Mouse (Mus musculus) yolk sac, embryonic 10.5 days (tissue): ENCODE data around the gene Stxbp1.

ENCODE experiments used
- DNase-seq: peaks from one replicate; pipeline ENCODE4 v3.0.0-alpha.2; 2017; ENCODE audit warnings: low spot score

Stxbp1 gene

GRCm38 (mm10) chr2:32752181-32752580 is 94.9 kb downstream of the Stxbp1 start:
- DNase-seq = no peak

- no peak for DNase-seq
Measured at GRCm38 (mm10) chr2:32751665-32752033, 95.4 kb downstream of the Stxbp1 start.

GRCm38 (mm10) chr2:32750887-32751664 is 96.0 kb downstream of the Stxbp1 start:
- DNase-seq = peak; percentile 90

GRCm38 (mm10) chr2:32750199-32750598 is 96.8 kb downstream of the Stxbp1 start:
- DNase-seq = no peak

DNA sequence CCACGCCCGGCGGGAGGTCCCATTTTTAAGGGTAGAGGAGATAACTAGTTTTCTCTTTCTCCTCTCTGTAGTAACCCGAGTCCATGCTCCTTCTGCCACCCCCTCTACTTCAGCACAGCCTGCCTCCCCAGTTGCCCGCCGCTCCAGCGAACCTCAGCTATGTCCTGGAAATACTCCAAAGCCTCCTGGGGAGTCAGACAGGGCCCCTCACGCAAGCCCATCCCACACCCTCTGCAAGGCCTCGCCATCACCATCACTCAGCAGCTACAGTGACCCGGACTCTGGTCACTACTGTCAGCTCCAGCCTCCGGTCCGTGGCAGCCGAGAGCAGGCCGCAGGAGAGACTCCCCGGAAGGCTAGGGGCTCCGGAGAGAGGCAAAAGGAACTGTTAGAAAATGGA is 98.0 kb downstream of the Stxbp1 start:
- no peak for DNase-seq

DNA sequence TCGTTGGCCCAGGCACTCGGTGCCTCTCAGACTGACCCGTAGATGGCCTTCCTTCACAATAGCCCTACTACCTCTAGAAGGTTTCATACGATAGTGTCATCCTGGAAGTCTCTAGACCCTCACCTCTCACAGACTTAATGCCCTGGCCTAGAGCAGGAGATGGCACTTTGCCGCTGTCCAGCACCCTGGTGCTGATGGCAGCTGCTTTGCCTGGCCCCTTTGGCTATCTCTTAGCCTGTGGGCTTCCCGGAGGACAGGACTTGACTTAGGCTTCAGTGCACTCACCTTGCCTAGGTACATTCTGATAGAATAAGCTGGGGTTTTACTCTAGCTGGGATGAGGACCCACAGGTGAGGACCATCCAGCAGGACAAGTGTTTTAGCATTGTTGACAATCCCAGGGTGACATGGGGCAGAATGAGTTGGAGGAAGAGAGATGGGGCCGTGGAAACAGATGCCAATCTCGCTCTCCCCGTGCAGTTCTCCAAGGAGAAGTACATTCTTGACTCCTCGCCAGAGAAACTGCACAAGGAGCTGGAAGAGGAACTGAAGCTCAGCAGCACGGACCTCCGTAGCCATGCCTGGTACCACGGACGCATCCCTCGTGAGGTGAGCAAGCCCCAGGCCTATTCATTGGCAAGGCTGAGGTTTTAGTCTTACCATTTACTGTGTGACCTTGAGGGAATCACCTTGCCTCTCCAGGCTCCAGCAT is 102.6 kb downstream of the Stxbp1 start:
- no peak for DNase-seq

DNA sequence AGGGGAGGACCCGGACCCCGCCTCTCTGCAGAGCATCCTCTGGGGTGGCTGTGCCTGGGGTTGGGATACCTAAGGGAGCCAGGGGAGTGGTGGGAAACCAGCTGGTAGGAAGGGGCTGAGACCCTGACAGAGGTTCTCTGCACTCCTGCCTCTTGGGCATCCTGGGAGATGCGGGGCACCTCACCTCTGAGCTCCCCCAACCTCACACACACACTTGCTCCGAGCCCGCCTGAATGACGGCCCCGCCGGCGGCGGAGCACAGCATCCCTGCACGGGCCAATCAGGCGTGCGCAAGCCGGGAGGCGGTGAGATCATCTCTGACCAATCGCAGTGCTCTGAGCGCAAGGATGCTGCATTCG is 104.9 kb downstream of the Stxbp1 start:
- no peak for DNase-seq

DNA sequence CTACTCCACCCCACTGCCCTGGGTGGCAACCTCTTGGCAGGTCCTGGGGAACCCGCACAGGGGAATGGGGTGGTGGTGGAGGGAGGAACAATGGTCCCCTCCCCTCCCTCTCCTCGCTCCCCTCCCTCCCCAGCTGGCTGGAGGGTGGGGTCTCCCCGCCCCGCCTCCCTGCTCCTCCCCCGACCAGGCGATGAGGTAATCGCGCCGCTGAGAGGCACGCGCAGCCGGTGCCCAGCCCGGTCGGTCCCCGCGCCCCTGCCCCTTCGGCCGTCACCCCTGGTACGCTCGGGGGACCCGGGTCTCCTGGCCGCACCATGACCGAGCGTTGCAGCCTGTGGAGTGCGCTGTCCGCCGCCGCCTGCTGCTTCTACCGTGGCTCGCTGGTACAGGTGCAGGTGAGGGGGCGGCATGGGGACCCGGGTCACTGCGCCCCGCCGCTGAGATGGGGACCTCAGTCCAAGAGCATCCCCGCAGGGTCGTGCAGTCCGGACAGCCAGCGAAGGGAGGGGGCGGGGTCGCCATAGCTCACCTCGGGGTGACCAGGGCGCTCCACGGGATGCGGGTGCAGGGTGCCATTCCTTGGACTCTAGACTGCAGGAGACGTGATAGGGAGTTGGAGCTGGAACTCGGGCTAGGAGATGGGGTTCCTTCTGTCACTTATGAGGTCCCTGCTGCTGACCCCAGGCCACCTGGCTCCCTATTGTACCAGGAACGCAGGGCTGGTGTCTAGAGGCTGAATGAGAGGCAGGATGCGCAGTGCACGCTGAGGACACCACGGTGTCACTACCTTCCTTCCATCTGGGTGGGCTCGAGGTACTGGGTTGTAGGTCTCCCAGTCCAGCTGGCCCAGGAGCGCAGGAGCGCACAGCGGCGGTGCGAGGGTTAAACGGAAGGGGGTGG is 105.5 kb downstream of the Stxbp1 start:
- no peak for DNase-seq

GRCm38 (mm10) chr2:32740916-32741272 is 106.2 kb downstream of the Stxbp1 start, which contains the start of gene 6330409D20Rik:
Gene 6330409D20Rik (minus strand): TSS chr2:32741016.
- no peak for DNase-seq

DNA sequence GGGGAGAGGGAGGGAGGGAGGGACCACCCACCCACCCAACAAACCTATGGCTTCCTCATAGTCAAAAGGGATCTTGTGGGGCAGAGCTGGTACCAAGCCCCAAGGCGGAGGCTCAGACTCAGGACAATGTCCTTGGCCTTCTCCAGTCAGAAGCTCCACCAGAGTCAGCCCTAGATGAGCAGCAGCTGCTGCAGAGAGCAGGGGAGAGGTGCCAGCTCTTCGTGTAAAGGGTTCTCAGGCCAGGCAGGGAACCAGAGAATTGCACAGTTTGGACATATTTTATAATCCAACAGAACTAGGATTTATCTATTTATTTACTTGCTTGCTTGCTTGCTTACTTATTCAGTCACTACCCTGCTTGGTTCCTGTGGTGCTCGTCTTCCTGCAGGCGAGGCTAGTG is 107.7 kb downstream of the Stxbp1 start:
- DNase-seq = no peak
